Mouse (Mus musculus) embryonic stem cell, embryonic (primary cell): ENCODE measurements around the gene Clp1.

Source experiments
- CTCF ChIA-PET, 4 experiments: fragments of 300-600 bp in 2 of 4; fragments of 350-600 bp in 2 of 4; sonication (Branson Sonifier 250); formaldehyde crosslinking; loops; one replicate each; lab custom pipeline; 2022; ENCODE audit warnings: inconsistent platforms in 2 of 4; lab: Charles Lee
- POLR2A ChIA-PET, 4 experiments: fragments of 300-600 bp in 2 of 4; fragments of 350-600 bp in 2 of 4; sonication (Branson Sonifier 250); formaldehyde crosslinking; loops; one replicate each; lab custom pipeline; 2022; ENCODE audit warnings: antibody characterized with exemption in 4 of 4, inconsistent platforms in 1 of 4; lab: Charles Lee

Clp1 gene

DNA sequence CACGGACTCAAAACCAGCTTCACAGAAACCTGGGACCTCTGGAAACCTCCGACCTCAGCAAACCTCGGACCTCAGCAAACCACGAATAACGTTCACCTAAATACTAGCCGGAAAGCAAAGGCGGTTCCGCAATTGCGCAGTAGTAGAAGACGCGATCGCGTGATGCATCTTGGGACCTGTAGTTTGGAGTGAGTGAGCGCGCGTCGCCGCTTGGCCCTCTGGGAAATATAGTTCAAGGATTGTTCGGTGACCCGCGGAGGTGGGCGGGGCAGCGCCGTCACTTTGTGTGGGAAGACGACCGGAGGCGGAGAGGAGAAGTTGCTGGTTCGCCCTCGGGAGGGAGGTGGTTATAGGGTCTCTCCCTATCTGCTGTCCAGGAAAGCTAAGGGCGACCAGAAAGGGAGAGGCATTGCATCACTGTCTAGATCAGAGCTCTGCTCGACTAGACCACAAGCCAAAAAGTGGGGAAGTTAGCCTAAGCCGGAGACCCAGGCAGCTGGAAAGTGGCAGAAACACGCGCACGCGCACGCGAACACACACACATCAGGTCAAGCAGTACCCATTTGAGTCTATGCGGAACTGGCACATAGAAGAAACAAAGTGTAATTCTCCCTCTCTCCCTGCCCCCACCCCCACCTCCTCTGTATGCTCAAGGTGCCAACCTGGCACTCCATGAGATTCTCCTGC, at the start of gene Clp1:
Gene Clp1 (minus strand): TSS at position 179 of the 687 bp plus-strand sequence.
- ChIA-PET CTCF (interaction anchor here in 2 of 4 experiments (0.5 to 1.1 kb wide), 3 partner anchors 72 to 161 kb away, joined by 4 to 17 read pairs (median 6); partner anchors contain the start of gene Ube2l6 (in 1 of the 2)), POLR2A (interaction anchor here (0.6 to 5.6 kb wide), 56 partner anchors 9 to 246 kb away, joined by 3 to 151 read pairs (median 5); partner anchors contain the start of genes Gm19426 (in 3 of the 4), Gm28635 (in 2 of the 4), Med19 (in 2 of the 4) and Ube2l6 (in 2 of the 4))

DNA sequence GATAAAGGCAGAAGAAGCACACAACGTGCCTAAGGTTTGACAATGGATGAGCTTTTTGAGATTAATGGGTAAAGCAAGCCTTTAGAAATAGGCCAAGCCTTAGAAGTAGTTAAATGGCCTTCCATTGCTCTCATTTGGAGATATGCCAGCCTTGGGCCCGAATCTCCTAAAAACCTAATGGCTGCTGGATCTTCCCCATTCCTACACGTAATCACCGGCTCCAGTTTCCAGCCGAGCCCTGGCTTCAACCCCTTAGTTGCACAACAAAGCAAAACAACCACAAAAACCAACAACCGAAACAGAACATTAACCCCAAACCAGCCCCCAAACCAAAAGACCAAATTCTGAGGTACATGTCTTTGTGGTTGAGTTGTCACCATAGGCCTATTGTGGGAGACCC, 48.5 kb upstream of the Clp1 start:
- POLR2A ChIA-PET, result interaction anchor here (0.8 to 10.9 kb wide), 33 partner anchors 8 to 125 kb away, joined by 3 to 267 read pairs (median 6); partner anchors contain the start of genes Gm19426 (in 3 of the 4), Ube2l6 (in 2 of the 4), Ypel4 (in 2 of the 4) and Clp1 (in 1 of the 4)
- CTCF ChIA-PET, result interaction anchor here (0.6 to 2.4 kb wide), 6 partner anchors 10 to 139 kb away, joined by 3 to 14 read pairs (median 5); partner anchors contain the start of gene Ube2l6 (in 1 of the 4)

DNA sequence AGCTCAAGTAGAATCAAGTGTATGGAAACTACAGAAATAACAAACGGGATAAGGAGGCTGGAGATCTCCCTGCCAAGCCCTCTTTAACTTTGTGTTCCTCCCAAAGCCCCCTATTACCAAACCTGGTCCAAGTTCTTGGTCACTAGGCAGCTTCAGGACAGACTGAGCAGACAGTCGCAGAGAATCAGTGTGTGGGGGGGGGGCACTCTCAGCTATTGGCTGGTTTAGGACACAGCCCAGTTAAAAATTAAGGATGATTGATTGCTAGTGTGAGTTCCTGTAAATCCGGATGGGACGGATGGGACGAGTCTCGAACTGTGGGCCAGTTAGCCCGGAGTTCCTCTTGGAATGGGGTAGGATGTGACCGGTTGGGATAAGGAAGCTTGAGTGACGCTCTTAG, 48.1 kb upstream of the Clp1 start, which contains the start of gene Serping1:
Gene Serping1 (minus strand): TSS at position 204 of the 400 bp plus-strand sequence.
- ChIA-PET CTCF (interaction anchor here in 3 of 4 experiments (0.6 to 2.4 kb wide), 8 partner anchors 10 to 181 kb away, joined by 3 to 16 read pairs (median 6); partner anchors contain the start of gene Ube2l6 (in 2 of the 3)), POLR2A (interaction anchor here (0.5 to 10.9 kb wide), 52 partner anchors 9 to 317 kb away, joined by 3 to 267 read pairs (median 6); partner anchors contain the start of genes Gm19426 (in 3 of the 4), Clp1 (in 2 of the 4), Ctnnd1 (in 2 of the 4) and Slc43a1 (in 2 of the 4))

- POLR2A ChIA-PET, result interaction anchor here (0.5 to 10.9 kb wide), 60 partner anchors 8 to 317 kb away, joined by 3 to 267 read pairs (median 5); partner anchors contain the start of genes Gm19426 (in 3 of the 4), Clp1 (in 2 of the 4), Ctnnd1 (in 2 of the 4) and Slc43a1 (in 2 of the 4)
- CTCF ChIA-PET, result interaction anchor here in 3 of 4 experiments (0.6 to 2.4 kb wide), 8 partner anchors 10 to 182 kb away, joined by 3 to 16 read pairs (median 6); partner anchors contain the start of gene Ube2l6 (in 2 of the 3)
Observed at GRCm38 (mm10) chr2:84774751-84775150, 47.6 kb upstream of the Clp1 start.

DNA sequence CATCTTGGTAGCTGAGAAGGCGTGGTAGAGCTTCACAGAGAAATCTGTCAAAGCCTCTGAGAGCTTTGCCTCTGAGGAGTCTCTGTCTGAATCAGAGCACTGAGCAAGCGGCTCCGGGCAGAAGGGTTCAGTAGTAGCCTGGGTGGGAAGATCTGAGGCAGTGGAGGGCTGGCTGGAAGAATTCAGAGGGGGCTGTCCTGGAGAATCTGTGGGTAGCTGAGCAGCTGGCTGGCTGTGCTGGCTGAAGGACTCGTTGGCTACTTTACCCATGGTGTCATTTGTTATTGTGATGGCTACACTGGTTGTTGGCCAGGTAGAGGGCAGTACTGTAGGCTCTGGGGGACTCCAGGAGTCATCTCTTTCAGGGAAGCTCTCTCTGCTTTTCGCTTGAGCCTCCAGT, 46.0 kb upstream of the Clp1 start:
- POLR2A ChIA-PET, result interaction anchor here in 3 of 4 experiments (1.1 to 10.9 kb wide), 13 partner anchors 10 to 65 kb away, joined by 3 to 267 read pairs (median 19); partner anchors contain the start of genes Gm19426 (in 3 of the 3), Clp1 (in 1 of the 3), Slc43a1 (in 1 of the 3) and Ypel4 (in 1 of the 3)
- CTCF ChIA-PET, result interaction anchor here in 1 of 4 experiments (2.3 kb wide), 1 partner anchor 25 kb away, joined by 16 read pairs; the partner anchor contains the start of gene Ube2l6

GRCm38 (mm10) chr2:84772454-84772853, 45.3 kb upstream of the Clp1 start:
- ChIA-PET CTCF (no interaction called here), POLR2A (interaction anchor here in 3 of 4 experiments (1.1 to 10.9 kb wide), 9 partner anchors 9 to 66 kb away, joined by 4 to 267 read pairs (median 44); partner anchors contain the start of genes Gm19426 (in 3 of the 3), Slc43a1 (in 1 of the 3) and Ypel4 (in 1 of the 3))

GRCm38 (mm10) chr2:84770501-84770900, 43.4 kb upstream of the Clp1 start:
- ChIA-PET POLR2A (interaction anchor here in 1 of 4 experiments (10.9 kb wide), 1 partner anchor 29 kb away, joined by 267 read pairs; the partner anchor contains the start of genes Gm19426 and Ypel4), CTCF (no interaction called here)

- CTCF ChIA-PET, result interaction anchor here in 2 of 4 experiments (0.6 to 2.9 kb wide), 7 partner anchors 11 to 119 kb away, joined by 3 to 7 read pairs (median 4); partner anchors contain the start of gene Ube2l6 (in 1 of the 2)
- POLR2A ChIA-PET, result interaction anchor here (0.6 to 23.1 kb wide), 25 partner anchors 9 to 1390 kb away, joined by 3 to 652 read pairs (median 5); partner anchors contain the start of genes Serping1 (in 3 of the 4), Clp1 (in 2 of the 4), Gm19426 (in 2 of the 4) and Ube2l6 (in 1 of the 4)
Observed at GRCm38 (mm10) chr2:84762818-84763217, 35.7 kb upstream of the Clp1 start.

DNA sequence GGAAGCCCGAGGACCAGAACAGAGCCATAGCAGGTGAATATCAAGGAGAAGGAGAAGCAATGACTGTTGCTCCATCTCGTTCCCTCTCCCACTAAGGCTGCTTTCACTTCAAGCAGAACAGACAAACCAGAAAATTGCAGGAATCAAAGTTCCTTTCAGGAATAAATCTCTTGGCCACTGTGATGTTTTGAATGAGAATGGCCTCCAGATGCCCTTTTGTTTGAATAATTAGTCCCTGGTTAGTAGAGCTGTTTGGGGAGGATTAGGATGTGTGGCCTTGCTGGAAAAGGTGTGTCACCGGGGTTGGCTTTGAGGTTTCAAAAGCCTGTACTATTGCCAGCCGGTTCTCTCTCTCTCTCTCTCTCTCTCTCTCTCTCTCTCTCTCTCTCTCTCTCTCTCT, 35.1 kb upstream of the Clp1 start:
- POLR2A ChIA-PET, result interaction anchor here (0.6 to 23.1 kb wide), 25 partner anchors 9 to 1390 kb away, joined by 3 to 652 read pairs (median 5); partner anchors contain the start of genes Serping1 (in 3 of the 4), Clp1 (in 2 of the 4), Gm19426 (in 2 of the 4) and Ube2l6 (in 1 of the 4)
- CTCF ChIA-PET, result interaction anchor here (0.5 to 2.9 kb wide), 8 partner anchors 10 to 255 kb away, joined by 3 to 7 read pairs (median 4); no protein-coding TSS in a partner anchor

GRCm38 (mm10) chr2:84761840-84762239, 34.7 kb upstream of the Clp1 start:
- ChIA-PET POLR2A (interaction anchor here (0.6 to 23.1 kb wide), 19 partner anchors 13 to 183 kb away, joined by 3 to 652 read pairs (median 8); partner anchors contain the start of genes Serping1 (in 3 of the 4), Gm19426 (in 2 of the 4), Ube2l6 (in 1 of the 4) and Ypel4 (in 1 of the 4)), CTCF (interaction anchor here in 3 of 4 experiments (0.5 to 2.9 kb wide), 5 partner anchors 17 to 256 kb away, joined by 3 to 7 read pairs (median 3); no protein-coding TSS in a partner anchor)

GRCm38 (mm10) chr2:84761309-84761708, 34.2 kb upstream of the Clp1 start:
- ChIA-PET CTCF (interaction anchor here in 3 of 4 experiments (0.6 to 2.9 kb wide), 3 partner anchors 18 to 251 kb away, joined by 3 to 7 read pairs (median 4); no protein-coding TSS in a partner anchor), POLR2A (interaction anchor here in 2 of 4 experiments (0.6 to 23.1 kb wide), 9 partner anchors 13 to 46 kb away, joined by 3 to 652 read pairs (median 6); partner anchors contain the start of genes Gm19426 (in 2 of the 2), Serping1 (in 1 of the 2), Ube2l6 (in 1 of the 2) and Ypel4 (in 1 of the 2))

DNA sequence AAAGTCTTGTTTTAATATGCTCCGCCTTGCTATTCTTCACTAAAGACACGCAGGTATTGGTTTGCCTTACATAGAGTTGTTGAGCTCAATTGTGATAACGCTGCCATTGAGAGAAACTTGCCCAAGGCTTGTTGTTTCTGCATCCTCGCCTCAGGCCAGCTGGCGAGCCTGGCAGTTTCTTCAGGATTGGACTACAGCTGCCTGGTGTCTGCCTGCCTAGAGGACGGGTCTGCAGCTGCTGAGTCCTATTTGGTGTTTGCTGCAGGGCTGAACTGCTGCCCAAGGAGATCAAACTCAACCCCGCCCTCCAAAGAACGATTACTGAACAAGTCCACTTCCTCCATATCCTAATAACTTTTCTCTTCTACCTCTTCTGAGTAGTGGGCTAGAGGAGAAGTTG, 33.6 kb upstream of the Clp1 start:
- POLR2A ChIA-PET, result interaction anchor here in 2 of 4 experiments (0.7 to 23.1 kb wide), 6 partner anchors 14 to 47 kb away, joined by 3 to 652 read pairs (median 10); partner anchors contain the start of genes Gm19426 (in 2 of the 2) and Ypel4 (in 1 of the 2)

DNA sequence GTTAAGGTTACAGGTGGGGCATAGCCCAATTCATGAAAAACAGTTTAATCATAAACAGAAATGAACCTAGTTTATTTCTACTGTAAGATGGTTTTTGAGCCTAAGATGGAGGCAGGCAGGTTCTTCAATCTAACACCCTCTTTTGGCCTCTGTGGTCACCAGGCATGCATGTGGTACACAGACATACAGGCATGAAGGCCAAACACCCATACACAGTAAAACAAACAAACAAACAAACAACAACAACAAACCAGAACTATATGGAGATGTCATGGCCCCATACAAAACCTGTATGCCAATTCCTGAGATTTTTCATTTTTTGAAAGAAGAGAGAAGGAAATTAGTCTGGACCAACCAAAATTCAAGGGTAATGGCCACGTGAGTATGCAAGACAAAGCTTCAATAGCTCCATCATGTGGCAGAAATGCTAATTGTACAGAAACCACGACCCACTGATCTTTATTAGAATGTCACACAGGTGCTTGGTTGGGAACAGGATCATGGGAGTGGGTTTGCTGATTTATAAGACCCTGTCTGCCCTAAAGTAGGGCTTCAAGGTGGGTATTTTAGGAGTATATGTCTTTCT, 31.5 kb upstream of the Clp1 start:
- POLR2A ChIA-PET, result interaction anchor here (0.5 to 23.1 kb wide), 14 partner anchors 13 to 284 kb away, joined by 3 to 652 read pairs (median 5); partner anchors contain the start of genes Gm19426 (in 3 of the 4), Serping1 (in 3 of the 4), Ctnnd1 (in 1 of the 4) and Ube2l6 (in 1 of the 4)
- CTCF ChIA-PET, result interaction anchor here (0.6 to 4.5 kb wide), 12 partner anchors 14 to 108 kb away, joined by 3 to 33 read pairs (median 4); partner anchors contain the start of gene Ube2l6 (in 1 of the 4)

More for the DNA sequence above, 33.6 kb upstream of the Clp1 start:
- CTCF ChIA-PET, result interaction anchor here in 2 of 4 experiments (1.0 to 2.9 kb wide), 2 partner anchors 18 to 20 kb away, joined by 3 to 7 read pairs; no protein-coding TSS in a partner anchor

DNA sequence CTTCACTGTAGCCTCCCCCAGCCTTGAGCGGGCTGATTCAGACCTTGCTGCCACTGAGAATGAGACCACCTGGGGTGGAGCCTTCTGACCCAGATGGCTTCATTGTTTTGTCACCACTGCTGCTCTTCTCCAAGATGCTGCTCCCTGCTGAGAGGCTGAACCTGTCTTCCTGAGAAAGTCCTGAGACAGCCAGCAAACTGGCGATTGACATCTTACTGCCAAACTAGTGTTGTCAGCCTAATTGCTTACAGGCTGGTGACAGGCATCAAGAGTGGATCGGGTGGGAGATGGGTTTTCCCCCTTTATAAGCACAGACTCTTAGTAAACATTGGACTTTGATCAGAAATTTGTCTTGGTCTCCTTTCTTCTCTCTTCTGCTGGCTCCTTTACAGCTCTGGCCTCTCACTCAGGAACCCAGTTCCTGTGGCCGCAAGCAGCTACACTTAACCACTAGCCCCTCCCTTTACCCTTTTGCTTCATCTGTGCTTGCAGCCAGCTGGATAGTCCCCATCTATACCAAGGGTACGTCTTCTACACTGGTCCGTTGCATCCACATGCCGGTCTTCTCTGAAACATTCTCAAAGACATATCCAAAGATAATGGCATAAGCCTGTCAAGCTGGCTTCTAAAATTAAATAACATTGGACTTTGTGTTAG, 30.0 kb upstream of the Clp1 start:
- POLR2A ChIA-PET, result interaction anchor here (0.7 to 23.6 kb wide), 19 partner anchors 2 to 178 kb away, joined by 3 to 652 read pairs (median 5); partner anchors contain the start of genes Gm19426 (in 3 of the 4), Ube2l6 (in 2 of the 4), Serping1 (in 1 of the 4) and Ypel4 (in 1 of the 4)
- CTCF ChIA-PET, result interaction anchor here (0.5 to 4.7 kb wide), 14 partner anchors 9 to 272 kb away, joined by 3 to 33 read pairs (median 3); partner anchors contain the start of gene Ube2l6 (in 1 of the 4)

GRCm38 (mm10) chr2:84756245-84756644, 29.1 kb upstream of the Clp1 start:
- CTCF ChIA-PET, result interaction anchor here (0.5 to 4.7 kb wide), 15 partner anchors 10 to 273 kb away, joined by 3 to 33 read pairs (median 4); partner anchors contain the start of gene Ube2l6 (in 2 of the 4)
- POLR2A ChIA-PET, result interaction anchor here (0.6 to 23.6 kb wide), 19 partner anchors 2 to 992 kb away, joined by 3 to 652 read pairs (median 5); partner anchors contain the start of genes Gm19426 (in 3 of the 4), Clp1 (in 1 of the 4), Serping1 (in 1 of the 4) and Ube2l6 (in 1 of the 4)
